Mouse (Mus musculus) induced T-regulatory cell, adult 2 months (primary cell): ENCODE measurements around the gene Prkcq.
A peak's percentile ranks its signal among the peaks of the same experiment; 100 is the strongest.

Experiments used
- DNase-seq: peaks from one replicate; pipeline ENCODE4 v3.0.0-alpha.2; 2012; ENCODE audit warnings: low read depth

The Prkcq gene

DNA sequence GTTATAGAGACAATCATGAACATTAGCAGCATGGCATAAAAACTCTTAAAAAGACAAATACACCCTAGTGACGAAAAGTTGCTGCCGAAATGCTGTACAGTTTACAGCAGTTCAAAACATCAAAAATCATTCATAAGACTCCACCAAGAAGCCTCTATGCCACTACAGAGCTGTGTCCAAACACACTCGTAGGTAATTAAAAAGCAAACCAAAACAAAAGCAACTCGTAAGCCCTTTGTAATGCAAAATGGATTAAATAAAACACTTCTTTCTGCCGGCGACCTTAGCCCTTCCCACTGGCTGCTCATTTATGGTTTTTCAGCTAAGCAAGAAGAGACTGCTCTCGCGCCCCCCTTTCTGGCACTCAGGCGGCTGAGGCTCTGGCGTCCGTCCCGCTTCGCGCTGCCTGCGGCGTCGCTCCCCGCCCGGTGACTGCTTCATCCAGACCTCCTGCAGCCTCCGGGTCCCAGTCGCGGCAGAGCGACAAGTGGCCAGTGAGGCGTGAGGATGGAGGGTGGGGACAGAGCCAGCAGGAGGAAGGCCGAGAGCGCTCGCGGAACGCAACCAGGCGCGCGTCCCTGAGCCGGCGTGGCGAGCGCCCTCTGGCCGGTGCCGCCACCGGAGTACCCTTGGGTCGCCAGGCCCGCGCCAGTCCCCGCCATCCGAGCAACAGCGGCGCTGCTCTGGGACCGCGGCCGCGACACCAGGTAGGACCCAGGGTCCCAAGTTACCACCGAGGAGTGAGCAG is at the start of gene Prkcq:
Gene Prkcq, plus strand, starts transcription at position 355 of the 748 bp plus-strand sequence.
- peak; percentile 78 for DNase-seq

DNA sequence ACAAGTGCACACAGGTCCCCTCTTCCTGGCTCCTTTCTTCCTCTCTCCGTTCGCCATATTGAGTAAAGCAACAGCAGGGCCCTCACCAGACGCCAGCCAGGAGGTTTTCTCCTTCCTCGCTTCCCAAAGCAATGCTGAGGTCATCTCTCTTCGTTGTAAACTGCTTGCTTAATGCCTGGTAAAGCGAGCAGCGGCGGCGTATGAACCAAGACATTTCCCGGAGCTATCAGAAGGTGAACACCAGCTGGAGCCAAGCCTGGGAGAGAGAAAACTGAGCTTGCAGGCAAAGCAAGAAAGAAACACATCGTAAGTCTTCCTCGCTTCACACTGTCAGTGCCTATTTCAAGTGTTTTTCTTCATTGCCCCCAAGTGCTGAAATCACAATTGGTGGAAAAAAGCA is 41.0 kb upstream of the Prkcq start:
- no peak for DNase-seq

DNA sequence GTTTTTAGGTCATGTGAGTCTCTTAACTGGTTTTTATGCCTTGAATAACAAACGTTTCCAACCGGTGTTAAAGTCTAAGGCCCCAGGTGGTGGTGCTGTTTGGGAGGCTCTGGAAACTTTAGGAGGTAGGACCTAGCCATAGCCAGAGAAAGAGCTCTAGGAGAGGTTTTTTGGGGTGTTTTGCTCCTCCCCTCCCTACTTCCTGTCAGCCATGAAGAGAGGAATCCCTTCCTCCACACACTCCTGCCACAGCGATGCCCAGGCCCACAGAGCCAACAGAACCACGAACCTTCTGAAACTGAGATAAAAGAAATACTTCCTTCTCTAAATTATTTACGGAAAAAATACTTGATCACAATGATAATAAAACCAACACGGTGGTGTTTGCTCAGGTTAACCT is 36.2 kb upstream of the Prkcq start:
- peak; percentile 23 for DNase-seq

DNA sequence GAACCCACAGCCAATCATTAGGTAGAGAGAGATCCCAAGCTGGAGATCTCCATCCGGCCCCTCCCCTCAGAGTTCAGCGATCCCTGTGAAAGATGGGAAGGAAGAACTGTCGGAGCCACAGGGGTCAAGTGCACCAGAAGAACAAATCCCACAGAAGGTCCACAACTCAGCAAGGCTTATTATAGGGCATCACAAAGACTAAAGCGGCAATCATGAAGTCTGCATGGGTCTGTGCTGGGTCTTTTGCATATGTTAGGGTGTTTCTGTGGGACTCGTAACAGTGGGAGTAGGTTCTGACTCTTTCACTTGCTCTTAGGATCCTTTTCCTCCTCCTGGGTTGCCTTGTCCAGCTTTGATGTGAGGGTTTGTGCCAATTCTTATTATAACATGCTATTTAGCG is 33.8 kb upstream of the Prkcq start:
- DNase-seq: no peak

DNA sequence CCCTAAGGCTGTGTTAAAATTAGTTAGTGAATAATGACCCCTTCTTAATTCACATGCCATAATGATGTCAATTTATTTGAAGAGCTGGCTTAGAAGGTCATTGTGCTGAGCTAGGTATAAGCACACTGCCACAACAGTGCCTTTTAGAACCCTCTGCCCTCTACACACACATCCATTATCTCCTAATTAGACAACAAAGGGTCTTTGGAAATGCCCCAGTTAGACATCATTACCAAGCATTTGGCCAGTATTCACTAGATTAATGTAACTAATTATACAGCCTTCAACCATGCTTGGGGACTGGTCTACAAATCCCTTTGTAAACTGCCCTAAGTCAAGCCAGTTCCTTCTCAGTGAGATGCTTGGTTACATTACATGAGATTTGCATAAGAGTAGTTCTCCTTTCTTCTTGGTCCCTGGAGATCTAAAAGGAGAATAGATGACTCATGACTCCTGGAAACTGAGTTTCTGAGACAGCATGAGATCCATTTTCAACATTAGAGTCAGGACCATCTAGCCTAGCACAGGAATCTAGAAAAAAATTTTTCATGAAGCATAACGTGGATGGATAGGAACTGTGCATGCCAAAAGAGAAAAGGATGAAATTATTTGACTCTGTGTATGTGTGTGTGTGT is 32.3 kb upstream of the Prkcq start:
- DNase-seq: no peak

DNA sequence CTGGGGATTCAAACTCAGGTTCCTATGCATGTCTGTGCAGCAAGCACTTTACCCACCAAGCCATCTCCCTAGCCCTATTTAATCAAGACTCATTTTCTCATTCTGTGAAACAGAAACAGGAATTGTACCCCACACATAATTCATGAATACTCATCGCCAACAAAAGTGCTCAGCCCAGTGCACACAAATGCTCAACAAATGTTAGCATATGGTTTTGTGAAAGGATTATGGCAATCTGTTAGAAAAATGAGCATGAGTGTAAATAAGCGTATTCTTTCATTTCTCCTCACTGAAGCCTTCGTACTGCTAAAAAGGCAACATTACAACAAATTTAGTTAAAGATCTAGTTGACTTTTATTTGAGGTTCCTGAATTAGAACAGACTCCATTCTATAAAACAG is 31.5 kb upstream of the Prkcq start:
- no peak for DNase-seq

DNA sequence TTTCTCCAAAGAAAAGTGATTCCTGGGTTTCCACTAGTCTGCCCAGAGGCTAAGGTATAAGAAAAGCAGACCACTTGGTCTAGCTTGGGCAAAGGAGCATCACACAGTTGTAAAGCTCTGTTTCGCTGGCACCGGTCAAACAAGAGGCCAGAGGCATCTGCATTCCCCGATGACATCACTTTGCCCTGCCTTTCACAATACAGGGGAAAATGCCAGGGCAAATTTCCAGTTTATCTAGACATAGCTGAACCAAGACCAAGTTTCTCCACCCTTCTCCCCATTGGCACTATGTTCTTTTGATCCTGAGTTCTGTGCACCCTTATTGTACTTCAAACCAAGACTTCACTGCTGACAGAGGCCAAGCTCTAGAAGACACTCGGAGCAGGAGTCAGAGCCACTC is 22.8 kb upstream of the Prkcq start:
- no peak for DNase-seq

DNA sequence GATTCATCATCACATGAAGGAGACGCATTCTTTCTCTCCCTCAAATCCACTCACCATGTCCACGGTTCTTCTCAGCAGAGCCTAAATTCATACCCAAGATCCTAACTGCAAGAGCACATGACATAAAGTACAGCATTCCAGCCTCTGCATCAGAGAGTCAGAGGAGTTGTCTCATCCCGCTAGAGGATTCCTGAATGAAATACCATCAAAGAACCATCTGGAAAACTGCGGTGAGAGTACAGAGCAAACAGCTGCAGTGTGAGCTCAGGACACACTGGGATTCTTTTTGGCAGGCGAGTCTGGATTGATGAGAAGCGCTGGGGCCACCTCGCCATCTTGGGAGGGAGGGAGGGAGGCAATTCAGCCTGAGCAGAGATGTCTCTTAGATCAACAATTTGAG is 20.9 kb upstream of the Prkcq start:
- DNase-seq: no peak

DNA sequence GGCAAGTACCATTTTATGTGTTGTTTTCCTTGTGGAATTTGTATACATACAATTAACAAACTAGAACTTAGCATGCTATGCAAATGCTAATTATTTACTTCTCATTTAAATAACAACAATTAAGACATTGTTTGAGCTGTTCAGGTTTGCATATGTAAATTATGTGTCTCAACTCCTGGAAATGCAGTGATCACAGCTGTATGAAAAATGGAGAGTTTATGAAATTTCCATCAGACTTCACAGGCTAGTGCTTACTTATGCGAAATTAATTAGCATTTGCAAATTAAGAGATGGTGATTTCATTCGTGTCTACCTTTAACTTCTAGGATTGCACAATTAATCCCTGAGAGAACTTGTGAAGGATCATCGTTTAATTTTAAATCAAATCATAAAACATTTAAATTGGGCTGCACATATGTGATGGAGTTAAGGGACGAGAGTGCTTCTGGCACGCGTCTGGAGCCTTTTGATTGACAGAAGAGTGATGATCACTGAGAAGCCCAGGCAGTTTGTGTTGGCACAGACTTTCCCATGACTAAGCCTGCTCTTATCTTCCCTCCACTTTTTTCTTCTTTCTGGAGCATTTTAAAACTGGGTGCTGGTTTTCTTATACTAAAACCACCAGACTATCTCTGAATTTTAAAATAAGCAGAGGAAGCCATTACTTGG is 20.1 kb upstream of the Prkcq start:
- no peak for DNase-seq

DNA sequence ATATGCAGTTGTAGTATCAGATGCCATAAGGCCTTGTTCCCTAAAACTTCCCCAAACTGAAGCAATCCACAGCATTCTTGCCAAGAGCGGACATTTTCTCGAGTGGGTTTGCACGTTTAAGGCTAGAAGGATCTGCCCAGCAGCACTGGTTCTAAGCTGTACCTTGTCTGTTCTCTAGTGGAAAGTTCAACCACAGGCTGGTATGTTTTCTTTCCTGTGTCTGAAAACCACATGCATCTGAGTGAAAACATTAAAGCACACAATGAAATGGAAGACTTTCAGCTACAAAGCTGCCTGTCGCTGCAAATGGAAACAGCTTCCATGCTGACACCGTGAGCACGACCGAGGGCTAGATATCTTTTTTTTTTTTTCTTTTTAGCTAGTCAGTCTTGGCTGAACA is 12.3 kb upstream of the Prkcq start:
- DNase-seq: peak; percentile 86

DNA sequence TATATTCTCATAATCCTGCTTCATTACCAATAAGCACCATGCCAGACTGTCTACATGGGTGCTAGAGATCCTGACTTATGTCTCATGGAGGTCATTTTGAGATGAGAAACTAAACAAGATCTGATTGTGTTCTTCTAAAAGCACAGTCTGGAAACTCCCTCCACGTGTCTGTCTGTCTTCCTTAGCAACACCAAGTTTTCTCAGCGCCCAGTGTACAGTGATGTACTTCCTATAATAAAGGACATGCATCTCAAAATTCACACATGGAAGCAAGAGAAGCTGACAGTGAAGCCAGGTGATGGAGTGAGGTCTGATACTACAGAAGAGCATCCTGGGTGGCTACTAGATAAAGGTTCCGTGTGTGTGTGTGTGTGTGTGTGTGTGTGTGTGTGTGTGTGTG is 11.2 kb upstream of the Prkcq start:
- peak; percentile 83 for DNase-seq

DNA sequence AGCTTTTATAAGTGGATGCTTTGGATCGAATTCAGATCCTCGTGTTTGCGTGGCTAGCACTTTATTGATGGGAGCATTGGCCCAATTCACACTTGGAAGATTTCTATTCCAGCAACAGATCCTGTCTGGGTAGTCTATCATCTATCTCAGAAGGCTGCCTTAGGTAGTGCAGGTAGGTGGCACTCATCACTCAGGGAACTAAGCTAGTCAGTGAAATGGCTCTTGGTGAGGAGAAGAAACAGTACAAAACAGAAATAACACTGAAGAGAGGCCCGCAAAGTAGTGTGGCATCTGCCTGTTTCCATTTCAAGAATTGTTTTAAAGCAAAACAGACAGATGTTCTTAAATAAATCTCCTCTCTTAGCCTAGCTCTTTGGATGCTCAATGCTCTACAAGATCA is 10.6 kb upstream of the Prkcq start:
- peak; percentile 74 for DNase-seq

DNA sequence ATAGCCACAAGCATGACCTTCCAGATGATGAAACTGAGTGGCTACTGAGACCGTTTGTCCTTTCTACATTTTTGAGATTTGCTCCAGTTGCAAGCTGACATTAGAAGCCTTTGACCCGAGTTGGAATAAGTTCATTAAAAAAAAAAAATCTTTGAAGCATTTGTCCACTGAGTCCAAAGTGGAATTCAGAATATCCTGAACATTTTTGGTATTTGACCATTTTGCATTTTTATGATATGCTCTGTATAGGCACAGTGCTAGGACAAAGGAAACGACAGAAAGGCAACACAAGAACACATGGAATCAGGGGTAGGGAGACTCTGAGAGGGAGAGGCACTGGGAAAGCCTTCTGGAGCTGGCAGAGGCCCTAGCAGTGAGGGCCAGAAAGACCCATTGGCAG is 9.2 kb upstream of the Prkcq start:
- DNase-seq: peak; percentile 18

DNA sequence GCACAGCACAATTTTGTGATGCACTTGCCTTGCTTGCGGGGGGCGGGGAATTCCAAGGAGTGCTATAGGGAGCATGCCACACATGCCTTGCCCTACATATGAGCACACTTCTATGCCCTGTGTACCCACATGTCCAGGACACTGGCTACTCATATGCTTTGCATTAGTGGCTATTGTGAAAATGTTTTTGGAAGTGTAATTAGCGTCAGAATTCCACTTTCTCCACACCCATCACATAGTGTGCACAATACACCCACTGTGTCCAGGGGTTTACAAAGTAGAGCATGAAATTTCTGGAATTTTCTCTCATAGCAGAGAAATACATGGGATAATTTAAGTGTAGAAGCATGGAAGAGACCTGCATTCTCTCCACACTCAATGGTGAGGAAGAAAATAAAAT is 7.7 kb upstream of the Prkcq start:
- no peak for DNase-seq

DNA sequence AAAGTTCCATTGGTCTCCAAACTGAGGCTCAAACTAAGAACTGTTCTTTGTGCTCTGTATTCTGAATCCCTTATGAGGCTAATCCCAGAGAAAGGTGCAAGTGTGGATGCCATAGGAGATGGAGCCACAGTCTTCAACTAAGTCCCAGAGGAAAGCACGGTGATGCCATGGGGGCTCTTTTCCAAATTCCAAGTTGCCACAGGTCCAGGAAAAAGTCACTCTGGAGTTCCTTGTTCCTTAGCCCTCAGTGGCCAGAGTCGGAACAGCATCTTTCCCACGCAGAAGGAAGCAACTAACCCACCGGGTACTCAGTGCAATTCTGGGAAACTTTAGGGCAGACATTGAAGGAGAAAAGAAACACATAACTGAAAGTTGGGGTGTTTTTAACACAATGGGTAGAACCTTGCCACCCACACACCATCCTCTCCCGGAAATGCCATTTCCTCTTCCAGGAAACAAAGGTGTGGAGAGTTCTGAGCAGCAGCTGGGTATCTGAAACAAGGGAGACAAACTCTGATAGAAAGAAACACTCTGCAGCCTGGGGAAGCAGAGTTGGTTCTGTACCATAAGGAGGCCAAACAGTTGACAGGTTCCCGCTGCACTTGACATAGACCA is 2.1 kb upstream of the Prkcq start:
- peak; percentile 86 for DNase-seq

DNA sequence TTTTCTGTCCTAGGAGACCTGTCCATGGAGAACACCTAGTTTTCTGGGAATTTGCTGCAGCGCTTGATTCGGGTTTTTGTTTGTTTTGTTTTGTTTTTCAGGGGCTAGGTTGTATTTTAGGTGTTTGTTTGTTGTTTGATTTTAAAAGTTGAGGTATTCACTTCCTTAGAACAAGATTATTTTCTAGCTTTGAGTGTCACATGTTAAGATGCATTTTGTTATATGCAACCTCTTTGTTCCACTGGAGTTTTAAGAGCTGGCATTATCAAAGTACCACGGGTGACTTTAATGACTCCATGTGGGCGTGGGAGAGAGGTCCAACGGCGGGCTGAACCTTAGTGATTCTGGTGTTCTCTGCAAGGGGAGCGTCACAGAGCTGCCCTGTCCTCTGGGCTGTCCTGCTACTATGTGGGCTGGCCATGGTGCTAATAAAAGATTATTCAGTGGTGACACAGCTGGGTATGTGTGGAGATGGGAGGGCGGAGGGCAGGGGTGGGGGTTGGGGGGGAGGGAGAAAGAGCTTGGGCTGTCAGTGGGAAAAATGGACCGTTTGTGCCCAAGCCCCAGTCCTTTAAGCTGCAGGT is 1.0 kb downstream of the Prkcq start:
- DNase-seq: peak; percentile 62

DNA sequence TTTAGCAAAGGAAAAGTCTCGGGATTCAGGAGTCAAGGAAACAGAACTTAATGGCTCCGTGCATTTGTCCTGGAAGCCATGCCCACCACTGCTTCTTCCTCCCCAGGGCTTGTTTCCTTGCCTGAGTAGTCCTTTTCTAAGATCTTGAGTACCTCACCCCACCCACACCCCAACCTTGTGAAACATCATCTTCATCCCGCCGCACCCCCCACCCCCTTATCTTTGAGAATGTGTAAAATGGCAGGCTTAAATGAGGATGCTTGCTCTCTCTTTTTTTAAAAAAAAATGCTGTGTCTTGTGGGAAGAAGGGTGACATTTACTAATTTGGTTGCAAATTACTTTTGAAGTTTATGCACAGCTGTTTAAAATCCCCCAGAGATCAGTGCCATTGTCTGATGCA is 1.6 kb downstream of the Prkcq start:
- DNase-seq: peak; percentile 74

DNA sequence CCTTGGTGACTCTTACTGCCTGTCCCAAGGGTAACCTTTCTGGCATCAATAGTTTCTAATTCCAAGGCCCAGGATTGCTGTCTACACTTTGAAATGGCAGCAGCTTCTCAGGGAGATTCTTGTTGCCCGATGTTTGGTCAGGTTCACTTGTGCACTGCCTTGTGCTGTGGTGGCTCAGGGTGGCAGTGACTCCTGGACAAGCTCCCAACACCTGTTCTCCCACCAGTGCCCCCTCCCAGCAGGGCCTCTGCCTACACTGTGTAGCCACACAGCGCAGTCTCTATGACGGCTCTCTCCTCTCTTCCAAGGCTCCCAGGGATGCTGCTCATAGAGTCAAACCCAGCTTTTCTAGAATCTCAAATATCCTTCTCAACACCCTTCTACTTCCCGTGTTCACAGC is 2.2 kb downstream of the Prkcq start:
- no peak for DNase-seq

DNA sequence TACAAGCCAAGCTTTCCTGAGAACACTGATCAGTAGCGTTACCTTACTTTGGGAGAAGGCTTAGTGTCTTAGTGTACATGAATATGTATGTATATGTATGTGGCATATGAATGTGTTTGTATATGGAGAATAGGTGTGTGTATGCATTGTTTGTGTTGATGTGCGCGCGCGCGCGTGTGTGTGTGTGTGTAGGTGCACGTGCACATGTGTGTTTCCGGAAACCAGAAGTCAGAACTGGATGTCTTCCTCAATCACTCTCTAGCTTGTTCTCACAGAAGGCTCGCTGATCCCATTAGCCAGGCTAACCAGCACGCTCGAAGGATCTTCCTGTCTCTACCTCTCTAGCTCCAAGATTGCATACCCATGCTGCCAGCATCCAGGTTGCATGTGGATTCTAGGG is 6.0 kb downstream of the Prkcq start:
- DNase-seq: peak; percentile 57

DNA sequence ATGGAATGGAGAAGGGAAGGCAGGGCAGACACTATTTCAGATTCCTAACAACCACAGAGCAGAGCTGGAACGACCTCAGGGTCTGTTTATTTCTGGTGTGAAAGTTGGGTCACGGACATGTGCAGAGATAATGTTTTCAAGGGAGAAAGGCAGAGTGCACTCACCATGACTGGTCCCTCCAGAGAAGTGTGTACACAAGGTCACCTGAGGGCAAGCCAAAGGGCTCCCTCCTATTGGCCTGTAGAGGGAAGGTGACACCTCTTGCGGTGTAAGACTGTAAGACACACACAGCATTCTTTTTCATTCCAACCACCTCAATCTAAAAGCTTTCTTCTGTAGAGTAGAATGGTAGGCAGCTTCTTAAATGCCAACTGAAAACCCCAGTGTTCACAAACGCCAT is 9.6 kb downstream of the Prkcq start:
- DNase-seq: peak; percentile 71

DNA sequence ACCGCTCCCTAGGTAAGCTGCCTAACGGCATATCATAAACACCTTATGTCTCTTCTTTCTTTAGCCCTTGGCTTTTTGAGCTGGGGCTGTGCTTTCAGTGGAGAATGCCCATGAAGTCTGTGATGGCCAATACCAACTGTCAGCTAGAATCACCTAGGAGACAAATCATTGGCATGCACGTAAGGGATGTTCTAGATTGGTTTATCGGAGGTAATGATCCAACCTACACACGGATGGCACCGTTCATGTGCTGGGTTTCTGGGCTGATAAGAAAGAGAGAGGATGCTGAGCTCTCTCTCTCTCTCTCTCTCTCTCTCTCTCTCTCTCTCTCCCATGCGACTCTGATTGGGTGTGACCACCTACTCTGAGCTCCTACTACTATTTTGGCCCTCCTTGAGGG is 10.2 kb downstream of the Prkcq start:
- DNase-seq: peak; percentile 44

DNA sequence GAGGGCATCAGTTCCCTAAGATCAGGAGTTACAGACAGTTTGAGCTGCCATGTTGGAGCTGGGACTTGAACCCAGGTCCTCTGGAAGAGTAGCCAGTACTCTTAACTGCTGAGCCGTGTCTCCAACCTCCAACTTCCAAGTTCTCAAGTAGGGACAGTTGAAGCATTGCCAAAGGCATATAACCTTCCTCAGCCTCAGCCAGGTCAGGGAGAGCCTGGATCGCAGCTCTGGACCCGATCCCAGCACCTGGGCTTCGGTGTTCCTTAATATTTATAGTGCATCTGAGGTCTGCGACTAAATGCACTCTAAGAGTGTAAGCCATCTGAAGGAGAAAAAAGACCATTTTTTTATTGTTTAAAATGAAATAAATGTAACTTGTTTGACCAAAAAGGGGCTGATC is 12.1 kb downstream of the Prkcq start:
- DNase-seq: no peak

DNA sequence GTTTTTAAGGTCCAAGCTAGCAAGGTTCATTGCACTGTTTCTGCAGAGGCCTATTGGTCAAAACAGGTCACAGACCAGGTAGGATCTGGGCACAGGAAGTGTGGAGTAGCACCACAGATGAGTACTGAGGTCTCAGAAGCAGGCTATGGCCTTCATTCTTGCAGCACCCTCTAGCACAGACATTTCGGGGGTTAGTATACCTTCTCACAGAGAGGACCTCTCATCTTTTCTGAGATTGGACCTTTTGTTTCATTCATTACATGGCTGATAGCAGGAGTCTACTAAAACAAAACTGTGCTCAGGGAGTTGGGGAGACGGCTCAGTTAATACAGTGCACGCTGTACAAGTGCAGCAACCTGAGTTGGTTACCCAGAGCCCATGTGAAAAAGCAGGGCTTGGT is 14.7 kb downstream of the Prkcq start:
- peak; percentile 64 for DNase-seq
